Mouse (Mus musculus) right cerebral cortex, adult 18-20 months (tissue): ENCODE measurements around the gene Fam49a.

Experiments
- DNase-seq: peaks from one replicate; pipeline ENCODE4 v3.0.0; 2022; ENCODE audit warnings: mixed read lengths

Gene Fam49a

DNA sequence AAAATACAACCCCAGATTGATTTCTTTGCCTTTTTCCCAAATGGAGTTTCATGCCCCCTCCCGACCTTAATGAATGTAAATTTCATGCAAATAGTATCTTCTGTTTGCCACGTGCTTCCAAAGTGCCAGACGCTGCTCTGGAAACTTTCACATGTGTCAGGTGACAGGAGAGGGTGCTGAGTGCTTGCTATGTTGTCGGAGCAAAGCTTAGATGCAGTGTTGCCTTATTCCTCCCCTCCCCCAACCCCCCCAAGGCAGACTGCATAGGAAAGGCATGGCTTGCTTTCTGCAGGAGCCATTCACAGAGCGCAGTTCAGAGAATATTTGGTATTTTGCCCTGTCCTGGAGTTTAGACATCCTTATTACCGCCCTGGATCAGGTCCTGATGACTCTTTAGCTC lies 12.2 kb downstream of the Fam49a start:
- no peak for DNase-seq

- DNase-seq, result no peak
Measured at GRCm38 (mm10) chr12:12275124-12275779, 13.3 kb downstream of the Fam49a start.

- DNase-seq, result no peak
Measured at GRCm38 (mm10) chr12:12277741-12278463, 16.0 kb downstream of the Fam49a start.

DNA sequence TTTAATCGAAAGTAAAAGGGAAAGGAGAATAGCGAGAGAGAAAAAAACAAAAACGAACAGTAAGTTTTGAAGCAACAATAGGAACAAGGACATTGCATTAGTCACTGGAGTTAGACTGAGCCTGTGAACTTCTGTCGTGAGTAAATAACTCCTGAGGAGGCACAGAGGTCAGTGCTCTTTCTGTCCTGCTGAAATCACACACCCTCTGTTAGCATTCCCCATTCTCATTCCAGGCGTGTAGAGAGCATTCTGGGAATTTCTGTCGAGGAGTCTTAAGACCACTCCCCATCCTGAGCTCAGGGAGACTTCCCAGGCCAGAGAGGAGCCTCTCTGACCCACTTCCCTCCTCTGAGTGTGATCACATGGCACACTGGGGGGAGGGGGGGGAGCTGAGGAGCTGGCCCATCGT lies 16.5 kb downstream of the Fam49a start:
- DNase-seq, result no peak

- DNase-seq, result no peak
Measured at GRCm38 (mm10) chr12:12283702-12284288, 21.9 kb downstream of the Fam49a start.

- no peak for DNase-seq
Measured at GRCm38 (mm10) chr12:12284521-12284920, 22.6 kb downstream of the Fam49a start.

GRCm38 (mm10) chr12:12287131-12287786 lies 25.3 kb downstream of the Fam49a start:
- no peak for DNase-seq

- no peak for DNase-seq
Measured at GRCm38 (mm10) chr12:12287787-12288132, 25.8 kb downstream of the Fam49a start.

GRCm38 (mm10) chr12:12288586-12288985 lies 26.6 kb downstream of the Fam49a start:
- no peak for DNase-seq

DNA sequence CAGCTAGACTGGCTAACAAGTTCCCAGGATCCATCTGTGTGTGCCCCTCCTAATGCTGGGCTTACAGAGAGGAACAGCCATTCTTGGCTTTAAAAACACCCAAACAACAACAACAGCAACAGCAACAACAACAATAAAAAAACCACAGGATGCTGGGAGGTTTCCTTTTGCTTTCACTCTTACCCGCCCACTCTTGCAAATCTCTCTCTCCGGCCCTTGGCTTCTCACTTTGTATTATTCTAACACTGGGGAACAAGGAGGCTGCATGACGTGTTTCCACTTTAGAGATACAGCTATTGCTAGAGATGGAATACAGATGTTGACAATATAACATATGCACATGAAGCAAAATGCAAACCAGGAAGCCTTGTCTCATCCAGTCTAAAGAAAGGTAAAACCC lies 27.7 kb downstream of the Fam49a start:
- no peak for DNase-seq

GRCm38 (mm10) chr12:12292043-12292618 lies 30.2 kb downstream of the Fam49a start:
- no peak for DNase-seq

DNA sequence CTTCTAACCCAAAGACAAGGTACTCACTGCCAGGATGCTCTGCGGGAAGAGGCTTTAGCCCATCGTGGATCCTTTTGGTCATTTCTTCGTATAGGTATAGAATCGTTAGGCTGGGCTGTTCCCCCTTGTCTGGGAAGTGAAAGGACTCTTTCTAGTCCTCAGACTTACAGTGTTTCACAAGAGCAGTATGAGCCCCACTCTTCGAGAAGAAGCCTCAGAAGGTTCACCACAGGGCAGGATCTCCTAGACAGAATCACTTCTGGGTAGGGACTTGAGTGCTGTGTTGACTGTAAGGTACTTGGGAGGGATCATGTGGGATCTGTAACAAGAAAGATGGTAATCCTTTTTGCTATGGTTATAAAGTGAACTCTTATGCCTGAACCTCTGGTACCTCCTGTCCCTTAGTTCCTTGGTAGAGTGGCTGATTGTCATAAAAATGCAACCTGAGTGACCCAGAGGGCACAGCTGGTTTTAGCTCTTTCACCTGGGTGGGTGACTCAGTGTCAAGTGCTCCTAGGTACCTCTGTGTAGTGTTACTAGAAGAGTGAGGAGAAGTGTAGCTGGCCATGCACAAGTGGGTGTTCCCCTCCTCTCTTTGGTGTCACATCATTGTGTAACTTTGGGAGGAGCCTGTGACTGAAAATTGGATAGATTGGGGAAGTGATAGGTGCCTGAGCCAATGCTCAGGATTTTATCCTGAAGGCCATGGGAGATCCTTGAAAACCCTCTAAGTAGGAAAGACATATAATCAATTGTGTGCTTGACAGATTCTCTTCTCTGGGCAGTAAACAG lies 32.6 kb downstream of the Fam49a start:
- DNase-seq, result no peak

DNA sequence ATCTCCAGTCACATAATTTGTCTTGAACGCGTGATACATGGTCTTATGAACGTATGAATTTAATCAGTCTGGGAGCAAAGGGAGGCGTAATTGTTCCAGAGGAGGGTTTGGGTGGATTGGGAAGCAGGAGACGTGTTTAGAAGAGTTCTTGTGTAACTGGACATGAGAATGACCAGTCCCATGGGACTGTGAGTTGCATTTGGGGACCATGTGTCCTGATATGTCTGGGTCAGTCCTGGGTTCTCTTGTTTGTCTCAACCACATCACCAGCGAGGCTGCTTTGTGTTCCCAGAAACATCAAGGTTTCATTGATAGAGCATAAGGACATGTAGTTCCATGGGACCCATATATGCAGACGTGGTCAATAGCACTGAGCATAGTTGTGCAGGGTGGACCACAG lies 36.5 kb downstream of the Fam49a start:
- no peak for DNase-seq

- no peak for DNase-seq
Measured at GRCm38 (mm10) chr12:12299303-12299702, 37.4 kb downstream of the Fam49a start.

GRCm38 (mm10) chr12:12301149-12301548 lies 39.2 kb downstream of the Fam49a start:
- DNase-seq, result no peak

GRCm38 (mm10) chr12:12301815-12302214 lies 39.9 kb downstream of the Fam49a start:
- DNase-seq, result no peak

DNA sequence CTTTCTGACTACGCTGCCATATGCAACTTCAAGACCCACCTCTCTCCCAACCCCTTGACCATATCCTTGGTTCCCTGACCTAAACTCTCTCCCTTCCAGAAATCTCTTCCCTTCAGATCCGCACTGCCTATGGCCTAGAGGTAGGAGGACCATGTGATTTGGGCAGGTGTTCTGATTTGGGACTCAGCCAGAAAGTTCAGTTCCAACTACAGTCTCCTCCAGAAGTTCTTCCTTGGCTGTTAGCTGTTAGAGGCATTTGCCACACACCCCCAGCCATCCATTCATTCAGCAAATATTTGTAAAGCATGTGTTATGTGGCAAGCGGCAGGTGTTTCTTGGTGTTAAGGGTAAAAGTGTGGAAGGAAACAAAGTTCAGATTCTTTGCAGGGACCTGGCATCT lies 44.3 kb downstream of the Fam49a start:
- no peak for DNase-seq

DNA sequence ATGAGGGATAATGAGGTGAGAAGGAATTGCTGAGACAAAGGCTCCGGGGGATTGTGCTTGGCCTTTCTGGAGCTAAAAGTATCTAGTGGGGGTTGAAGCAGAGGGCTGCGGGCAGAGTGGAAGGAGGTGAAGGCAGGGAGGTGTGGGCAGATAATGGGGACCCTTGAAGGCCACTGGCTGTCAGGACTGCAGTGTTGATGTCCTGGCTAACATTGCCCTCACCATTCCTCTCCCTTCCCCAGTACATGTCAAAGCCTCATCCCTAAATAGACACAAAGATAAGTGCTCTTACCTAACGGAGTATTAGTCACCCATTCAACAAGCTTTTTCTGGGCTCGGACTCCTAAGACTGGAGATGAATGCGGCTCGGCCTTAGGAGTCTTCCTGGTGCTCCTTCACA lies 44.9 kb downstream of the Fam49a start:
- no peak for DNase-seq

- peak; percentile 64 for DNase-seq
Measured at GRCm38 (mm10) chr12:12307245-12307644, 45.3 kb downstream of the Fam49a start.

DNA sequence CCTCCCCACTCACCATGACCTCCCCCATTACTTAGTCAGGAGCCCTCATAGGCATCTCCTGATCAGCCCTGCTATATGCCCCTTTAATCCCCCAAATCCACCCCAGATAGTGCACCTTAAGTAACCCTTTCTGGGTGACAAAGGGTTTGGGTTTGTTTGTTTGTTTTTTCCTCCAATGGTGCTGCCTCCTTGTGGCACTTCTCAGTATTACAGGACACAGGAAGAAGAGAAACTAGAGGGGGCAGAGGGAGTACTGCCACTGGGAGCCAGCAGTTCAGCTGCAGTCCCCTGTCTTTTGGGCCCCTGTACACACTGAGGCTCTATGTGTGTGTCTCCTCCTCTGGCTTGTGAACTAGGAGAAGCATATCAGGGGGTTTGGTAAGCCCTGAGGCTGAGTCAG lies 51.5 kb downstream of the Fam49a start:
- DNase-seq, result no peak

- DNase-seq, result no peak
Measured at GRCm38 (mm10) chr12:12313919-12314318, 52.0 kb downstream of the Fam49a start.

GRCm38 (mm10) chr12:12314326-12314725 lies 52.4 kb downstream of the Fam49a start:
- no peak for DNase-seq

- no peak for DNase-seq
Measured at GRCm38 (mm10) chr12:12315011-12315410, 53.1 kb downstream of the Fam49a start.
